Mouse (Mus musculus): ENCODE measurements around the gene Gucd1. TPM values are rescaled to one million over a fixed set of nuclear protein-coding genes. Genes with fewer than 3 reads are reported as not detected.

The Gucd1 gene
- total and polyA plus RNA-seq, 3 experiments, result 16.8 to 19.0 (median 18.0) TPM

DNA sequence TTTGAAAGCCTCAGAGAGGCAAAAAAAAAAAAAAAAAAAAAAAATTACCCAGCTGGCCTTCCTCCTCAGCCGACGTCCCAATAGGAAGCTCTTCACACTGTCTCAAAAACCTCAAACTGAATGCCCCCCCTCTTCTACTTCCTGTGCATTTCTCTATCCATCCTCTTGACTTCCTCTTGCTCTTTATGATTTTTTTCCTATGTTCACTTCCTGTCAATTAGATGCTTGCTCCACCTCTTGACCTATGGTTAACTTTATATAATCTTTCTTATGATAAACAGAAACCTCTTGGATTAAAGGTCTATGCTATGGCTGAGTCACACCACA lies 25.9 kb downstream of the Gucd1 start:
- no peaks in the 10 kb centered on the region for H3K27me3 ChIP-seq (replicated peaks)
- H3K4me3 ChIP-seq (replicated peaks in 1 of 3; ENCODE audit: low read depth in 2 of 3, low read length in 2 of 3, poor library complexity in 1 of 3), result no peak overlapping the region
- peak overlapping the region; percentile 84 for H3K4me2 ChIP-seq (ENCODE audit: insufficient read depth, low read depth, poor library complexity, severe bottlenecking)
- dilution Hi-C loops (cut with MboI; ENCODE audit: extremely low pct_ligation_motif_present, extremely low pct_unique_long_range_greater_than_20kb, low sequenced_read_pairs), result no loop called here
- no peak overlapping the region for H3K27ac ChIP-seq (ENCODE audit: insufficient read depth, low read depth)
- TF ChIP-seq CHD1 (IDR thresholded peaks at IDR 0.05; ENCODE audit: low read depth, low read length) (no peak), ZNF384 (IDR thresholded peaks at IDR 0.05; ENCODE audit: low read depth, low read length) (peak; percentile 95), TCF12 (IDR thresholded peaks at IDR 0.05; ENCODE audit: low read depth, low read length) (0 out of 2 replicates have a peak, but pooled peaks have one; percentile 2), ETS1 (conservative IDR thresholded peaks at IDR 0.05; ENCODE audit: low read depth, low read length) (0 out of 2 replicates have a peak, but pooled peaks have one; percentile 31), IRF4 (IDR thresholded peaks at IDR 0.05; ENCODE audit: low read depth, low read length) (no peak), NRF1 (IDR thresholded peaks at IDR 0.05; ENCODE audit: low read depth, low read length) (no peak), NELFE (IDR thresholded peaks at IDR 0.05; ENCODE audit: low read depth, low read length) (no peak), POLR2AphosphoS2 (IDR thresholded peaks at IDR 0.05; ENCODE audit: low read depth, low read length) (no peak), SIN3A (IDR thresholded peaks at IDR 0.05; ENCODE audit: low read length) (no peak), MAFK (IDR thresholded peaks at IDR 0.05; ENCODE audit: insufficient replicate concordance, low read length) (no peak), USF2 (conservative IDR thresholded peaks at IDR 0.05; ENCODE audit: low read depth, low read length) (no peak), ZC3H11A (IDR thresholded peaks at IDR 0.05; ENCODE audit: low read depth, low read length) (no peak), MXI1 (IDR thresholded peaks at IDR 0.05; ENCODE audit: low read depth, low read length) (no peak), MAZ (IDR thresholded peaks at IDR 0.05; ENCODE audit: low read depth, low read length) (no peak), USF1 (IDR thresholded peaks at IDR 0.05; ENCODE audit: low read depth, low read length) (no peak), MYC (IDR thresholded peaks at IDR 0.05; ENCODE audit: low read depth, low read length) (no peak), MEF2A (IDR thresholded peaks at IDR 0.05; ENCODE audit: borderline replicate concordance, low read depth, low read length) (no peak), GABPA (IDR thresholded peaks at IDR 0.05; ENCODE audit: insufficient replicate concordance, low read depth, low read length) (no peak), MAX (IDR thresholded peaks at IDR 0.05; ENCODE audit: low read length) (no peak; the same call in 1 of the 2 replicates), CHD2 (IDR thresholded peaks at IDR 0.05; ENCODE audit: low read length) (no peak), JUND (conservative IDR thresholded peaks at IDR 0.05; ENCODE audit: low read depth, low read length) (0 out of 2 replicates have a peak, but pooled peaks have one; percentile 6), BHLHE40 (IDR thresholded peaks at IDR 0.05; ENCODE audit: low read depth, low read length) (peak; percentile 46), ZKSCAN1 (IDR thresholded peaks at IDR 0.05; ENCODE audit: borderline replicate concordance, low read depth, low read length) (no peak), RCOR1 (conservative IDR thresholded peaks at IDR 0.05; ENCODE audit: low read depth, low read length) (no peak), HCFC1 (IDR thresholded peaks at IDR 0.05; ENCODE audit: low read depth, low read length) (peak; percentile 50), KAT2A (IDR thresholded peaks at IDR 0.05; ENCODE audit: insufficient replicate concordance, low read length) (no peak), PAX5 (IDR thresholded peaks at IDR 0.05; ENCODE audit: low read length) (no peak), ZMIZ1 (IDR thresholded peaks at IDR 0.05; ENCODE audit: low read depth, low read length) (no peak), EP300 (IDR thresholded peaks at IDR 0.05; ENCODE audit: low read length) (peak; percentile 44; the same call in 1 of the 2 replicates), E2F4 (IDR thresholded peaks at IDR 0.05; ENCODE audit: insufficient replicate concordance, low read depth, low read length) (no peak), CTCF (conservative IDR thresholded peaks at IDR 0.05 in 1 of 2, IDR thresholded peaks at IDR 0.05 in 1 of 2; ENCODE audit: low read depth in 2 of 2, low read length in 2 of 2) (no peak), SMC3 (IDR thresholded peaks at IDR 0.05; ENCODE audit: low read depth, low read length) (no peak), RAD21 (IDR thresholded peaks at IDR 0.05; ENCODE audit: low read depth, low read length) (no peak), TBP (conservative IDR thresholded peaks at IDR 0.05; ENCODE audit: low read depth, low read length) (no peak), POLR2A (IDR thresholded peaks at IDR 0.05; ENCODE audit: low read depth, low read length) (no peak), ELF1 (IDR thresholded peaks at IDR 0.05; ENCODE audit: low read depth, low read length) (peak; percentile 52; the same call in 1 of the 2 replicates), JUN (IDR thresholded peaks at IDR 0.05; ENCODE audit: insufficient read depth, low read depth, low read length) (no peak), UBTF (IDR thresholded peaks at IDR 0.05; ENCODE audit: low read depth, low read length) (no peak)
- H3K9me3 ChIP-seq (replicated peaks; ENCODE audit: low read length), result no peaks in the 10 kb centered on the region
- H3K36me3 ChIP-seq (replicated peaks in 1 of 2; ENCODE audit: control insufficient read depth in 1 of 2, insufficient read depth in 1 of 2, low read length in 1 of 2), result no peaks in the 10 kb centered on the region
- no peaks in the 10 kb centered on the region for H3K79me2 ChIP-seq (replicated peaks; ENCODE audit: control insufficient read depth, extremely low read depth, insufficient read depth, poor library complexity, severe bottlenecking)
- in situ Hi-C loops (cut with MboI; ENCODE audit: low pct_ligation_motif_present, low pct_unique_long_range_greater_than_20kb, low sequenced_read_pairs), result no loop called here
- peak overlapping the region; percentile 71 for H3K9ac ChIP-seq (ENCODE audit: insufficient read depth, low read depth)
- H3K4me1 ChIP-seq (ENCODE audit: control insufficient read depth in 1 of 2, insufficient read depth in 2 of 2), result peaks cover 14 to 53% of the 10 kb centered on the region in 2 experiments; a peak in 3 of 4 replicates
- peak; percentile 73 for DNase-seq (ENCODE audit: extremely low read depth)

Data from CH12.LX (cell line).